Mouse (Mus musculus) T-helper 2 cell (primary cell): ENCODE data around the gene Mrgprf.

Experiments
- in situ Hi-C: fragments of 300-600 bp; cut with MboI, MseI; formaldehyde crosslinking; loops from one replicate; pipeline ENCODE4 v1.15.1; 2025; ENCODE audit warnings: high pct_unique_total_duplicates

Gene Mrgprf

DNA sequence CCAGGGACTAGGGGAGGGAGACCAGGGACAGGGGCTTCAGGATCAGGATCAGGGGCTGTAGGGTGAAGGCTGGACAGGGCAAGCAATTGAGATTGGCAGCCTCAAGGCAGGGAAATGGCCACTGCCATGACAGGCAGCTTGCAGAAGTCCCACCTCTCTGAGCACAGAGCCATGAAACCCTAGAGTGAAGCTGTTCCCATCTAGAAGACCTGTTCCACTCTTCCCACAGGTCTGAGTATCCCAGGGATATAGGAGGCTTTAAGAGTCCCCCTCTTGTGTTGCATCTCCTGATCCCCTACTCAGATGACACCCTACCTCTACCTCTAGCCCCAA is 346 bp downstream of the Mrgprf start:
- in situ Hi-C loops = no loop called here

DNA sequence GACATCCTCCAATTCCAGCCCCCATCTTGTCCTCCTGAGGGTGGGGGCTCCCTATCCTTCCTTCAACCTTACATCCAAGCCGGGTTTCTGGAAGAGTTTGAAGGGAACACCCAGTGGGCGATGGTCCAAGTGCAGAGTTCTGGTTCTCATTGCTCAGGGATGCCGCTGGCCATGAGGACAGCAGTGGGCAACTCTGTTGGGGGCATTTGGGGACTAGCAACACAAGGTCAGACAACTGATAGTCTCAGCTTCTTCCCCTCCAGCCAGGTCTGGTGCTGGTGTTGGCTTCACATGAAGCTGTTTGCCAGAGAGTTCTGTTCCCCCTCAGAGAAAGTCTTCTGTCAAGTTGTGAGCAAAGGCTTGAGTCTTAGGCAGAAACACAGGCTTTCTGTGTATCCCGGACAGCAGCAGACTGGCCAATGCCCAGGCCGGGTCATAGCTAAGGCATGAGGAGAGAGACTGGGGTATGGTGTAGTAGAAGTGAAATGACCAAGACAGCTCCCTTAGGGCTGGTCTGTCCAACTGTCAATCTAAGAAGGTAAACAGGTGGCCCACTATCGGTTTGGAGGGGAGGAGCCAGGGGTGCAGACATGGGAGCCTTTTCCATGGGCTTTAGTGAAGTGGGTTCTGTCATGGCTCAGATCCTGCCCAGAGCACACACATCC is 845 bp downstream of the Mrgprf start:
- in situ Hi-C loops = no loop called here

DNA sequence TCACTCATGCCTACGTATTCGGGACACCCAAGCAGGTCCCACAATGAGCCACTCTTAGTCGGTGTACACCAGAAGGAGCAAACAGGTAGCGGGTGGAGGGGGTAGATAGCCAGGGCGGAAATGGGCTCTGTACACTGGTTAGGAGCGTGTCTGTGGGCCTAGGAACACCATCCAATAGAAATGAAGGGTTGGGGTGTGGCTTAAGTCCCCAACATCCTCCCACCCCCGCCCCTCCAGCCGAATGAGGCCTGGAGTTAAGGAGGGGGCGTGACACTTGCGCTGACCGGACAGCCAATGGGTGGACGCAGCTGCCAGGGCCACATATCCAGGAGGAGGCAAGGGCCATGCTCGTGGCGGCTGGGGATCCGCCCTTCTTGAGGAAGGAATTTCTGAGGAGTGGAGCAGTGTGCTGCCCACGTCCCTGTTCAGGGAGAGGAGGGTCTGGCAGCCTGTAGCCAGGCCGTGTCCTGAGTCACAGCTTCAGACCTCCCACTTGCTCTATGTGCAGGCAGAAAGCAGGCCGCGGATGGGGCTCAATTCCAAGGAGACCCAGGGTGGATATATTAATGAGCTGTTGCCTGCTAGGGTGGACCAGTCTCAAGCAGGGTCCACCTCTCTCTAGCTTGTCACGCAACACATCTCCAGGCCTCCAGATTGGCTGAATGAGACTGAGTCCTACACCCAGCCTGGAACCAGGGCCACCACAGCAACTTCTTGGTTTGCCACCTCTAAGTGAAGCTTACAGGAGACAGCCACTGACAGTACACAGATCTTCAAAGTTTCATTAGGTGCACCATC is 2.1 kb downstream of the Mrgprf start:
- in situ Hi-C loops = no loop called here

DNA sequence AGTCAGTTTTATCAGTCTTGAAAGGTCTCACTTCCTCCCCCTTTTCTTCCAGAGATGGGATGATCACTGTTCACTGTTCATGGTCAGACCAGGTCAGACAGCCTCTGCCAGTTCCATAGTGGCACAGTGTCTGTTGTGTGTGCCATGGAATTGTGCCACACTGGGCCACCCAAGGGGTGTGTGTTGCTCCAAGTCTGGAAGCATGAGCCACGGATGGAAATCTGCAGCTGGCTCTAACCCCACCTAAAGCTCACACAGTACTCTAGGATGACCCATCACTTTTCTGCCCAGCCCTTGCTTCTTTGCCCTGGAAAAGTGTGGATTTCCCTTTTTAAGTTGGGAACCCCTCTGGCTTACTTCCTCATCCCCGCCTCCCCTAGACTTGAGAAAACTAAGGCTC is 3.5 kb downstream of the Mrgprf start:
- in situ Hi-C loops = no loop called here

DNA sequence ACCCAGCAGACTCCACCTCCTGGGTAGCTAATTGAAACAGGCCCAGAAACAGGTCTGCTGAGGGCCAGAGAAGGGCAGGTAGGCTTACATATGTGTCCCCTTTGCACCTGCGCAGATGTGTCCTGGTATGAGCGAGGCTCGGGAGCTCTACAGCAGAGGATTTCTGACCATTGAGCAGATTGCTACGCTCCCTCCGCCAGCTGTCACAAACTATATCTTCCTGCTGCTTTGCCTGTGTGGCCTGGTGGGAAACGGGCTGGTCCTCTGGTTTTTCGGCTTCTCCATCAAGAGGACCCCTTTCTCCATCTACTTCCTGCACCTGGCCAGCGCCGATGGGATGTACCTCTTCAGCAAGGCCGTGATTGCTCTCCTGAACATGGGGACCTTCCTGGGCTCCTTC is 7.0 kb downstream of the Mrgprf start:
- in situ Hi-C loops = no loop called here

DNA sequence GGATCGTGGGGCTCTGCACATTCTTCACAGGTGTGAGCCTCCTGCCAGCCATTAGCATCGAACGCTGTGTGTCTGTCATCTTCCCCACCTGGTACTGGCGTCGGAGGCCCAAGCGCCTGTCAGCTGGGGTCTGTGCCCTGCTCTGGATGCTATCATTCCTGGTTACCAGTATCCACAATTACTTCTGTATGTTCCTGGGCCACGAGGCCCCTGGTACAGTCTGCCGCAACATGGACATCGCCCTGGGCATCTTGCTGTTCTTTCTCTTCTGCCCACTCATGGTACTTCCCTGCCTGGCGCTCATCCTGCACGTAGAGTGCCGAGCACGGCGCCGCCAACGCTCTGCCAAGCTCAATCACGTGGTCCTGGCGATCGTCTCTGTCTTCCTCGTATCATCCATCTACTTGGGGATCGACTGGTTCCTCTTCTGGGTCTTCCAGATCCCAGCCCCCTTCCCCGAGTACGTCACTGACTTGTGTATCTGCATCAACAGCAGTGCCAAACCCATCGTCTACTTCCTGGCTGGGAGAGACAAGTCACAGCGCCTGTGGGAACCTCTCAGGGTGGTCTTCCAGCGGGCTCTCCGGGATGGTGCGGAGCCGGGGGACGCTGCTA is 7.5 kb downstream of the Mrgprf start:
- in situ Hi-C loops = no loop called here

DNA sequence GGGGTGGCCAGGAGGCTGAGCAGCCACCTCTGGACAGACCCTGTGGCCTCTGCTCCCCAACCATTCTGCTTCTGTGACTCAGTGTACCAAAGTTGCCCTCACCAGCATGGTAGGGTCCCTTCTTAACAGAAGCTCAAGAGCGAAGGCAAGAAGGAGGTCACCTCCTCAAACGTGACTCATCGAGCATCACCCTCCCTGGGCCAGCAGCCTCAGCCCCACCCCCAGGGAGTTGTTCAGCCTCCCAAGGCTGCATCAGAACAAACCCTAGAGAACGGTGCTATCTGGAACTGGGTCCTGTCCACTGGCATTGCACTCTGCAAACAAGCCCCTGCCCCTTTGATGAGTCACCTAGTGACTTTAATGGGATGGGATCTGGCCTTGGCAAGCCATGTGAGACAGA is 8.2 kb downstream of the Mrgprf start:
- in situ Hi-C loops = no loop called here

DNA sequence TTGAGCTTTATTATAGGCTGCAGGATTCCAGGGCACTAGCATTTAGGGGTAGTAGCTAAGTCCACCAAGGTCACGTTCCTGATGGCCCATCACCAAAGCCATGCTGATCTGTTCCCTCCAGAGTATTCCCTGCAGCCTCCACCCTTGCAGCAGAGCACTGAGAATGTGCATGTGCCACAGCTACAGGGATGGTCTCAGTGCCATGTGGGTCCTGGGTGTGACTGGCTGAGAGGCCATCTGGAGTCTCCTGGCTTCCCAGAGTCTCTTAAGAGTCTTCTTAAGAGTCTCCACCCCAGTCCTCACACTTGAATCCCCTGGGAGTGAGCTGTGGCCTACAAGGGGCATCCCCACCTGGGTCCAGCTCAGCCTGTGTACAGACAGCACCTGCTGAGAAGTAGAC is 9.2 kb downstream of the Mrgprf start:
- in situ Hi-C loops = no loop called here

DNA sequence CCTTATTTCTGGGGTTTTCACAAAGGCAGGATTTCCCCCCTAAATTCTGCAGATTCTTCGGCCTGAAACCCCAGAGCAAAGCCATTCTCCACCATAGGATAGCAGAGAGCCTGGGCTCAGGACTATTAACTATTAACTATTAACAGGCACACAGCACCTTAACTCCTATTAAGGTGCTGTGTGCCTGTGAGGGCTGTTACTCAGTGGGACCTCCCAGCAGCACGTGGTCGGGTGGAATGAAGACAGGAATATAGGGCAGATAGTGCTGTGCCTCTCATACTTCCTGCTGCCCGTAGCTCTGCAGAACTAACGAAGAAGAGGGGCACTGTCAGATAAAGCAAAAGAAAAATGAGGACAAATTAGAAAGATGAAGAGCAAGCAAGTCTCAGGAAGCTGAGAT is 9.9 kb downstream of the Mrgprf start:
- in situ Hi-C loops = no loop called here

DNA sequence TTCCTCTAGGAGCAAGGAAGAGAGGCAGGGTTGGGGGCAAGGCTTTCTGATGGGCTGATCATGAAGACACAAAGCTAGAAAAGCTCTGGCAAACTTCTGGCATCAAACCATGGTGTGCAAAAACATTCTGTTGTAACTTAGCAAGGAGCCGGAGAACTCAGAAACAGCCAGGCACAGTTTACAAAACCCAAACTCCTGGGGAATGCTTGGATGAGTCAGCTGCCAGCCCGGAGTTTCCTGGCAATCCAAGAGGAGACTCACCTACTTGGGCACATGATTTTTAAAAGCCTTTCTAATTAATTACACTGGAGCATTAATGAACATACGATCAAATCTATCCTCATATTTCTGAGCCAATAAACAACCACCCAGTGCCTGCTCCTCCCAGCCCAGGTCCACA is 11.5 kb downstream of the Mrgprf start:
- in situ Hi-C loops = no loop called here

DNA sequence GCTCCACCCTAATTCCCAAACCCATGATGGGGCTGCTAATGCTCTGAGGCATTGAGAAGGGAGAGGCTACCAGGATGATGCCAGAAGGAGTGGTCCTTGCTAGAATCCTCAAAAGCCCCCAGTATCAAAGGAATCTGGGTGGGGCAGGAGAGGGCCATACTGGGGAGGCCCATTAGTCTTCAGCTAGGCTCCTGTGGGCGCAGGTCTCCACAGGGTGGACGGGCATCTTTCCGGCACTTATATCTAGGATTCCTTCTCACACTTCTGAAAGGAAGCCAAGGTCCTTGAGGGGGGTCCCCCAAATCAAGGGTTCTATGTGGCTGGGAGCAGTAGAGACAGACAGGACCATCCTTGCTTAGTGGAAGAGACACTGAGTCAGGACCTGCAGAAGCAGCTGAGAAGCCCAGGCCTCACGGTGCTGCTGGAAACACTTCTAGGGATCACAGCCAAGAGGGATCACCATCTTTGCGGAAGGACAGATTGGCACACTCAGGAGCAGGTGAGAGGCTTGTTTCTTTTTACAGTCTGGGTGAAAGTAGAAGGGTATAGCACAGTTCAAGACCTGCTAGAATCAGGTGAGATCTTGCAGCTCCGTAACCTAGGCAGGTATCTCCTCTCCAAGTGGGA is 14.3 kb downstream of the Mrgprf start, which contains the start of gene Mrgprd:
Mrgprd (plus strand) TSS at position 51 of the 627 bp plus-strand sequence.
- in situ Hi-C loops = no loop called here

DNA sequence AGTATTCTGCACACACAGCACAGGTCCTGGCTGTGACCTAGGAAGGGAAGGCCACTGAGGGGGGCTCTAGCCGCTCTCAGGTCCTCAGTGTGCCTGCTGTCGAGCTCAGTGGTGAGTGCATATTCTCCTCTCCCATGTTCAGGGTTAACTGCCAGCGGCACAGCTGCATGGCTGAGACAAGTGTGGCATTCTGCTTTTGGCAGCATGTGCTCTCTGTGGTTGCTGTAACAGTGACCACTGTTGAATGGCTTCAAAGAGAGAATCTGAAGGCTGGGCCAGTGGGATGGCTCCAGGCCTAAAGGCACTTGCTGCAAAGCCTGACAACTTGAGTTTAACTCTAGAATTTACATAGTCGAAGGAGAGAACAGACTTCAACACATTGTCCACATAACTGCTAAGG is 16.9 kb downstream of the Mrgprf start:
- in situ Hi-C loops = no loop called here

DNA sequence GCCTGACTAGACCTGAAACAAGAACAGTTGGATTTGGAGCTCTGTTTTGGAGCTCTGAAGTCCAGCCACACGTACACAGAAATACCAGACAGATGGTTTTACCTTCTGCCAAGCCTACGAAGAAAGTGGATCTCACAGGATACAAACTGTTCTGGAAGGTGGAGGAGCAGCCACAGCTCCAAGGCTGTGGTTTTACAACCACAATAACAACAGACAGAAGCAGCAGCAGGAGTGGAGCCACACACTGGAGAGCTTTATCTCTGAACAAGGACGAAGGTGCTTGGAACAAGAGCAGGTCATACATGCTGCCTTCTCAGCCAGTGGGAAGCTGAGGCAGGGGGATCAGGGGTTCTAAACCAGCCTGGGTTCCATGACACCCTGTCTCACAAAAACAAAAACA is 18.9 kb downstream of the Mrgprf start:
- in situ Hi-C loops = no loop called here

DNA sequence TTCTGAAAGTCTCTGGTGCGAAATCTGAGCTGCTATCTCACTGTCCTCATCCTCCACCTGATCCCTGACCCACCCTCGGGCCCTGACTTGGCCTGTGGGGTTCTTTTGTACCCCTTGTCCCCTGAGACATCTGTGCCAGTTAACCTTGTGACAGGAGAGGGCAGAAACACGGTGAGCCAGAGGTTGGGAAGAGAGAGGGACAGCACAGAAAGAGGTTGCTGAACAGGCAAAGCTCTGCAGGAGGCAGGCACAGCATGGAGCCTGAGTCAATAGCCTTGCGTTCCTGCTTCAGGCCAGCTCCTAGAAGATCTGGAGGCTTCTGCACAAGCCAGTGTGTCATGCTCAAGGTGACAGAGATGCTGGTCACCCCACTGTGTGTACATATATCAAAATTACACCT is 23.0 kb downstream of the Mrgprf start:
- in situ Hi-C loops = no loop called here

DNA sequence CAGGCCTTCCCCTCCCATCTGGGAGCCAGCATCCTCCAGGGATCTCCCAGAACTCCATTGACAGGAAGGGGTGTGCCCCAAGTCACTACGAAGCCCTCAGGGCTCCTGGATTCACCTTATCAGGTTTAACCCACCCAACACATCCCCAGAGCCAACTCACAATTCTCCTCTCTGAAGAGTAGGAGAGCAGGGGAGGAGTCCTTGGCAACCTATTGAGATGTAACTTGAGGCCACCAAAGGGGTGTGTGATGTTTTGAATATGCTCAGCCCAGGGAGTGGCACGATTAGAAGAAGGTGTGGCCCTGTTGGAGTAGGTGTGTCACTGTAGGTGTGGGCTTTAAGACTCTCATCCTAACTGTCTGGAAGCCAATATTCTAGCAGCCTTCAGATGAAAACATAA is 25.1 kb downstream of the Mrgprf start:
- in situ Hi-C loops = no loop called here

DNA sequence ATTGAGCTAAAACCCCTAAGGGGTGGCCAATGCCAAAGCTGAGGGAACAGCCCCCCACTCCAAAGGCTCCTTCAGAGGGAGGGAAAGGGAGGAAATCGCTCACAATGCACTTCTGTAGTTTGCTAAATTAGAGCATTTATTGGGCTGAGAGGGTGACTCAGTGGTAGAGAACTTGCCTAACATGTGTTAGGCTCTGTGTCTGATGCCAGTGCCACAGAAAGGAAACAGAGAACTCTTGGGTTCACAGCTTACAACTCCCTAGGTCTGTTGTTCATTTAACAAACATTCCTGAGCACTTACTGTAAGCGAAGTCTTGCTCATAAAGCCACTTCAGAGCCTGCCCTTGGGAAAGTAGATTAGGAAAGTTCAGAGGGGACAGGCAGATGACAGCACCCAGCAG is 29.4 kb downstream of the Mrgprf start:
- in situ Hi-C loops = no loop called here

DNA sequence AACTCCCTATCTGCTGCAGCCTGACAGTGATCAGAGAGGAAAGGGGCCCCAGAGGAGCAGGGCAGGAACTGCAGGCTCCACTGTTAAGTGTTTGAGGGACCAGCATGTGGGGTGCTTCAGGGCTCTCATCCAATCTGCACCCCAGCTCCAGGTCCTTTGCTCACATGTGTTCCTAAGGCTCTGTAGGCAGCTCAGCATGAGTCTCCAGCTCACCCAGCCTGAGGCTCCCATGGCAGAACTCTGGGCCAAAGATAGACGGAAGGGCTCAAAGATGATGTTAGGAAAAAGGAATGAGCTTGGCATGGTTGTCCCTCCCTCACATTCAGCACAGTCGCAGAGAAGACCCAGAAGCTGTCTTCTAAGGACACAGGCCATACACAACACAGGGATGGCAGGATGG is 30.0 kb downstream of the Mrgprf start:
- in situ Hi-C loops = no loop called here

DNA sequence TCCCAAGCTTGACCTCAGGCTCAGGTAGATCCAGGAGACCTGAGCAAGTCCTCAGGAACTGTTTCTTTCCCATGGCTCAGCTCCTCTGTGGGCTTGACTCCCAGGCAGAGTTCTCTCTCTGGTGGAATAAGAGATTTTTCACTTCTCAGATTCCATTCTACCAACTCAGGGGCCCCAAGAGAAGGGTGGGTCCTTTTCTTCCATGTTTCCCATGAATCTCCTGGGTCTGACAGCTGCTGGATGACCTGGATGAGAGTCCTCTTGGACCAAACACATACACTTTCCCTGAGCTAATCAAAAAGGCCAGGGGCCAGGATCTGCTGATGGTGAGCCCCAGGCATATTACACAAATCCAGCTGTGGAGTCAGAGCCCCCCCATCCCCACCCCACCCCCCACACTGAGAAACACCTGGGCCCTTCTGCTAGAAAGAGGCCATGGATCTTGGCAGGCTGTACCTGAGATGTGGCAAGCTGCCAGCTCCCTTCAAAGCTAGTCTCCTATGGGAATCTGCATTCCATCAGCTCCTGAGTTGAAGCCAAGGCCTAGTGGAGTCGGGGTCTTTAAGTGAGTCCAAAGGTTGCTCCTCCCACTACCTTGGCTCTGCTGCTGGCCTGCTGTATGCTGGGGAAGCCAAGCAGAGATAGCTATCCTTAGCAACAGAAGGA is 31.9 kb downstream of the Mrgprf start:
- in situ Hi-C loops = no loop called here

DNA sequence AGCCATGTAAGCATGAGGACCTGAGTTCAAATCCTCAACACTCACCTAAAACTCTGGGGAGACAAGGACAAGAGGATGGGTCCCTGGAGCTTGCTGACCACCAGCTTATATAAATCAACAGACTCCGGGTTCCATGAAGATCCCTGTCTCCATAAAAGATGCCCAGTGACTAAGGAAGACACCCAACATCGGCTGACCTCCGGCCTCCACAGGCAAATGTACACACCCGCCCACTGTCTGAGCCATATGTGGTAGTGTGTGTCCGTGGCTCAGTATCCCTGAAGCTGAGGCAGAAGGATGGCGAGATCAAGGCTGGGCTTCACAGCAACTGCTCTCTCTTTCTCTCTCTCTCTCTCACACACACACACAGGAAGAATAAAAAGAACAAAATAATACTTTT is 33.3 kb downstream of the Mrgprf start:
- in situ Hi-C loops = no loop called here

DNA sequence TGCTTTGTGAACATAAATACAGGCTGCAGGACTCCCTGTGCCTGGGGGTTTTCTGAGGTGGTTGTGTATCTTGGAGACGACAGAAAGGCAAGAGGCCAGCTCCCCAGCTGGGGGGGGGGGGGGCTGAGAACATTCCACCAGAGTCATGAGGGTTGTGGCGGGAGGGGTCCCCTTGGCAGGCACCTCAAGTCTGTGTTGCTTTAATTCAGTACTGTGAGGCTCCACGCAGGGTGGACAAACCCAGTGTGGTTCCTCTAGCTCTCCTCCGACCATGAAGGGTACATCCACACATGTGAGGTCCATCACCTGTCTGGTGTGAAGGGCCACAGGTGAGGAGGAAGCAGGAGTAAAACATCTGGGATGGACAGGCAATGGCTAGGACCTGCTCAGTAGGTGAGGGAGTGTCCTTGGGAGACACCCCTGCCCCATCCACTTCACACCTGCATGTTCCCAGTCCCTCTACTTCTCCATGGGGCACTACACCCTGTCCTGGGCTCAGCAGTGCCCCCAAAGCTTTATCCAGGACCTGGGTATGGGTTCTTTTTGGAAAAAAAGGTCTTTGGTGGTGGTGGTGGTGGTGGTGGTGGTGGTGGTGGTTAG is 33.9 kb downstream of the Mrgprf start:
- in situ Hi-C loops = loop anchor here (5.0 kb wide), 1 partner anchor 77 kb away; no protein-coding TSS in a partner anchor

DNA sequence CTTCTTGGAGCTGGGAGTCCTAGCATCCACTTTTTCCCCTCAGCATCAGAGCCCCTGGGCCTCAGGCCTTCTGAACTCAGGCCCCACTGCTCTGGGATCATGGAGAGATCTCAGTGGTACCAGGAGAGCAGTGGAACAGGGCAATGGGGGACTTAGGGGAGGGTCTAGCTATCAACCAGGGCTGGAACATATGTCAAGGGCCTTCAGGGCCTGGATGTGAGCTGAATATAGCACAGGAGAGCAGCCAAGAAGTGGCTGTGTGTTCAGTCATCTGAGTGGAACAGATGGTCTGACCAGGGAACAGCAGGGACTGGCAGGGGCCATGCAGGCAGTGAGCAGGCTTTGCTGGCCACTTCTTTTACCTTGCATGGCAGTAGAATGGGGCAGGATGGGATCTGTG is 34.6 kb downstream of the Mrgprf start:
- in situ Hi-C loops = loop anchor here (5.0 kb wide), 1 partner anchor 78 kb away; no protein-coding TSS in a partner anchor
